Mouse (Mus musculus) left cerebral cortex, adult 2 months (tissue): ENCODE measurements around the gene Trabd. TPM values are rescaled to one million over a fixed set of nuclear protein-coding genes. Genes with fewer than 3 reads are reported as not detected.

Source experiments
- DNase-seq, 2 experiments: peaks; one replicate each; pipeline ENCODE4 v3.0.0; 2021 to 2022; ENCODE audit warnings: low spot score in 2 of 2, mixed read lengths in 1 of 2; ENCODE audit errors: extremely low spot score in 1 of 2
- H3K27ac ChIP-seq: fragments of 200-600 bp; 2 replicates; pipeline ENCODE4 v1.8.1; 2022
- H3K4me3 ChIP-seq: fragments of 200-600 bp; 2 replicates; pipeline ENCODE4 v1.8.1; 2022
- CTCF ChIP-seq: fragments of 200-600 bp; IDR thresholded peaks from 2 replicates; pipeline ENCODE4 v1.8.1; 2022; ENCODE audit warnings: antibody characterized with exemption, mild to moderate bottlenecking, moderate library complexity
- intact Hi-C: fragments of 180-260 bp; cut with DNase I; formaldehyde crosslinking; loops from one replicate; pipeline ENCODE4 v1.15.1; 2025
- long read RNA-seq, 2 experiments: library from polyadenylated mRNA; stranded (forward); transcript quantifications; one replicate each; pipeline ENCODE4 v2.0.0; 2021; ENCODE audit warnings: borderline mapping rate in 2 of 2
- total RNA-seq, 2 experiments: library from RNA; stranded (reverse); gene quantifications; 2 replicates each; pipeline ENCODE4 v1.2.3; 2021

The Trabd gene
- total RNA-seq = 10 to 100 TPM; 17.5 to 20.5 TPM
- long read RNA-seq, experiment 1, transcript Trabd-201 (10 exons, 2,439 nt) = major isoform, 14 of 22 reads
- long read RNA-seq, experiment 1, partial matches to known transcripts = 2 of 22 reads
- long read RNA-seq, experiment 1, other reads (novel, unspliced or antisense) = 4 of 22 reads
- long read RNA-seq, experiment 2, transcript Trabd-201 (10 exons, 2,439 nt) = major isoform, 12 of 26 reads
- long read RNA-seq, experiment 2, partial matches to known transcripts = 1 of 26 reads
- long read RNA-seq, experiment 2, other reads (novel, unspliced or antisense) = 10 of 26 reads

DNA sequence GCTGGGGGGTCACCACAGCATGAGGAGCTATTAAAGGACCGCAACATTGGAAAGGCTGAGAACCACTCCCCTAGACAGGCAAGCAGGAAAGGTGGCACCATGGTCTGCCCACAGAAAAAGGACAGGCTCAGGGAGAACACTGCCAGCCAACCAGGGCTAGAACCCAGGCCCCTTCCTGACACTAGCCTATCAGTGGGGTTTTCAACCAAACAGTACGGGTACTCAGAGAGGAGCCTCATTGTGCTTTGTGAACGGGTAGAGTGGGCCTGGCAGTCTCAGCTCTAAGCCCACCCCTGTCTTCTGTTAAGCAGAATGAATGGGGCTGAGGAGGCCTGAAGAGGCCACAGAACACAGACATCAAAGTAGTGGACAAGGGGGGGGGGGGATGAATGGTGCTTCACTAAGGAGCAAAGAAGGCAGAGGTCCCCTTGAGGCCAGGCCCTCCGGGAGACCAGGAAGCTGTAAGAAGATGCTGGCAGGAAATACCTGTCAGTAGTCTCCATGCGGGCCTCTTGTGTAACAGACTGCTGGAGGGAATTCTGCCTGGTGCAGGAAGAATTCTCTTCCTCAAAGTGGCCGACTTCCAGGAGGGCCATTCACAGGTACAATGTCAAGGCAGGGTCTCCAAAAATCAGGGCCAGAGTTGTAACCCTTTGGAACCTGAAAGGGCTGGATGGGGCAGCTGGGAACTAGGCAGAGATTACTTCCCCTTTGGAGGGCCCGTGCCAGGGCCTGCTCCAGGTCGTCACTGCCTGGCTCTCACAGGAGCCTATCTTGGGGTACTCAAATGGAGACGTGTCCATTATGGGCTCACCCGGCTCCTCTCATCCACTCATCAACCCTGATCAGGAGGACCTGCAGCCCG lies at the start of gene Trabd:
Gene Trabd, plus strand, starts transcription at position 512 of the 865 bp plus-strand sequence.
- no peak for TF ChIP-seq CTCF
- Histone ChIP-seq H3K4me3 (peak within 1 kb of the TSS; percentile 83), H3K27ac (peak within 1 kb of the TSS; percentile 94)
- DNase-seq = no peak
- intact Hi-C loops = loop anchor here (5.0 to 10.0 kb wide), 2 partner anchors 140 to 248 kb away; no protein-coding TSS in a partner anchor

DNA sequence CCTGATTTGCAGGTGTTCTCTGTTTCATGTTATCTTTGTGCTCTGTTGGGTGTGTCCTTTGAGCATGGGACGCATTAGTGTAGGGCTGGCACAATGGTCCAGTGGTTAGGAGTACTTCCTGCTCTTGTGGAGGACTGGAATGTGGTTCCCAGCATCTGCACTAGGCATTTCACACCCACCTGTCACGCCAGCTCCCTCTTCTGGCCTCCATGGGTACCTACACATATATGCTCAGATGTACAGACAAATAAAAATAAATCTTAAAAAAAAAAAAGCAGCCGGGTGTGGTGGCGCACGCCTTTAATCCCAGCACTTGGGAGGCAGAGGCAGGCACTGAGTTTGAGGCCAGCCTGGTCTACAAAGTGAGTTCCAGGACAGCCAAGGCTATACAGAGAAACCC lies 30.5 kb upstream of the Trabd start:
- H3K4me3 ChIP-seq = no peak overlapping the region
- no peak for DNase-seq
- no peak; the same call in 1 of the 2 replicates for TF ChIP-seq CTCF
- intact Hi-C loops = no loop called here
- H3K27ac ChIP-seq = no peak overlapping the region

DNA sequence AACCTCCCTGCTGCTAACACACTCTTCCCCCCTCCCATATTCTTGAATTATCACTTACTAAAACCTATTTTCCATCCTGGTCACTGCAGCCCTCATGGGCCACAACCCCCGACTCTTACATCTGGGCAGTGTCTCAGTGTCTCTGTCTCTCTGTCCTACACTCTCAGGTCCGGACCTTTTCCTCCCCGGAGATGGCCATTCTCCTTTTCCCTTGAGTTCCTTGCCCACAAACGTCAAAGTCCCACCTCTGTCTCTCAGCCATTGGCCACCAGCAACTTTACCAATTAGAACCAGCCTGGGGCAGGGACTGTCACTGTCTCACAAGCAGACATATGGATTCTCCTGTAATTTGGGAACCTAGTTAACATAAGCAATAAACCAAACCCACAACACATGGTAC lies 28.6 kb upstream of the Trabd start:
- Histone ChIP-seq H3K4me3 (no peak overlapping the region), H3K27ac (no peak overlapping the region)
- intact Hi-C loops = no loop called here
- no peak for DNase-seq
- TF ChIP-seq CTCF = no peak

DNA sequence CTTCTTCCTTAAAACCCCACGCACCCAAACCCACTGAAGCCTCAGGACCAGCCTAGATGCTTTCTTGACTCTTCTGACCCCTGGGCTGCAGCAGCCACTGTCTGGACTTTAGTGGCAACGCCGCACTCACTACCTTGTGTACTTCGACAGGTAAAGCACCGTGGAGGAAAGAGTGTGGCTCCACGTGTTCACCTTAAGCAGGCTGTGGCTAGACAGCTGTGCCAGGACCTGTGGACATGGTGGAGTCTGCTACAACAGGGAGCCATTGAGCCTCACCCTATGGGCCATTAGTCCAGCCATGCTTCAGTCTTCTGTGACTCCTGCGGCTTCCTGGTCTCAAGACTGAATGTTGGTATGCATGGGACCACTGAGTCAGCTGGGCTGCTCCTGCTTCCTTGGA lies 20.3 kb upstream of the Trabd start:
- H3K27ac ChIP-seq = no peak overlapping the region
- no peak overlapping the region for H3K4me3 ChIP-seq
- no peak for DNase-seq
- intact Hi-C loops = no loop called here
- TF ChIP-seq CTCF = no peak

DNA sequence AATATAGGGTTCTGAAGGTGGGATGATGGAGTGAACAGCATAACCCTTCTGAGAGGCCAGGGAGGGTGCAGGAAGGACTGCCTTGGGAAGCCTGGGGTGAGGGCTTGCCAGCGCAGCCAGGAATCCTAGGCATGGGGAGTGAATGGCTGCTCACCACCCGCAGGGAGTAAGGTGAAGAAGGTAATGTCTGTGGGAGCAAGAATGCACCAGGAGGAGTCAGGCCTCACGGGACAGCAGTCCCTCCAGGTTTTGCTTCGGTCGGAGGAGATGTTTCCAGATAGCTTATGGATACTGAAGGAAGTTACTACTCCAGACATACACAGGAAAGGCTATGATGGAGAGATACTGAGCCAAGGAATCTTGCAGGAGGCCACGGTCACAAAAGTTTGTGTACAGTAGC lies 16.2 kb upstream of the Trabd start:
- intact Hi-C loops = no loop called here
- DNase-seq = peak in 1 of 2 experiments; percentile 6
- peak overlapping the region; percentile 92; the same call in 1 of the 2 replicates for H3K27ac ChIP-seq
- peak overlapping the region; percentile 82 for H3K4me3 ChIP-seq
- no peak for TF ChIP-seq CTCF

DNA sequence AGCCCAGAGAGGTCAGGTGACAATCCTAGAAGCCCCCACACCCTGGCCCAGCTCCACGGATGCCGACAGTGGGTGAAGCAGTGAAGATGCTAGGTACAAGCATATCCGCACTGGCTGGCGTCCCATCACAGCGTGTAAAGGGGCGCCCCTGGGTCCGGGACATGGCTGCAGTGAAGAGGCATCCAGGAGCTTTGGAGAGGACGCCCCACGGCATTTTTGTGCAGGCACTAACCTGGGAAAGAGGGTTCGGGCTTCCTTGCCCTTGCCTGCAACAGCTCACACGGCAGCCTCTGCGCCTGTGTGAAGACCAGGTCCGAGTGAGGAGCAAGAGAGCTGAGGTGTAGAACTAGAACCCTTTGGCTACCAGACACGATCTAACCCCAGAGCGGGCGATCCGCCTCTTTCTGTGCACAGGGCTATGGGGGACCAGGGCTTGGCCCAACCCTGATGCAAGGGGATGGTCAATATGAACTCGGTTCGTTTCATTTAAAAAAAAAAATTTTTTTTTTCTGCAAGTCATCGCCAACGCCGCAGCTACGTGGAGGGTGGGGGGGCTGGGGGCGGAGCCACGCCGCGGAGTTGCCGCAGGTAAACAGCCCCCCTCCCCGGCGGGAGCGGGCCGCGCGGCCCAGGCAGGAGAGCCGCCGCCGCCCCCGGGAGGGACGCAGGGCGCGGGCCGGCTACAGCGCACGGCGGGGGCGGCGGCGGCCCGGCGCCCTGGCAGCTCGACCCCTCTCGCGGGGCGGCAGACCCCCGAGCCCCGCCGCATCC lies 15.6 kb upstream of the Trabd start, which contains the start of gene Panx2:
Gene Panx2, plus strand, starts transcription at position 574 of the 771 bp plus-strand sequence.
- TF ChIP-seq CTCF = no peak
- Histone ChIP-seq H3K27ac (peak within 1 kb of the TSS; percentile 92), H3K4me3 (peak within 1 kb of the TSS; percentile 82)
- peak; percentile 39 to 48 for DNase-seq
- intact Hi-C loops = no loop called here

DNA sequence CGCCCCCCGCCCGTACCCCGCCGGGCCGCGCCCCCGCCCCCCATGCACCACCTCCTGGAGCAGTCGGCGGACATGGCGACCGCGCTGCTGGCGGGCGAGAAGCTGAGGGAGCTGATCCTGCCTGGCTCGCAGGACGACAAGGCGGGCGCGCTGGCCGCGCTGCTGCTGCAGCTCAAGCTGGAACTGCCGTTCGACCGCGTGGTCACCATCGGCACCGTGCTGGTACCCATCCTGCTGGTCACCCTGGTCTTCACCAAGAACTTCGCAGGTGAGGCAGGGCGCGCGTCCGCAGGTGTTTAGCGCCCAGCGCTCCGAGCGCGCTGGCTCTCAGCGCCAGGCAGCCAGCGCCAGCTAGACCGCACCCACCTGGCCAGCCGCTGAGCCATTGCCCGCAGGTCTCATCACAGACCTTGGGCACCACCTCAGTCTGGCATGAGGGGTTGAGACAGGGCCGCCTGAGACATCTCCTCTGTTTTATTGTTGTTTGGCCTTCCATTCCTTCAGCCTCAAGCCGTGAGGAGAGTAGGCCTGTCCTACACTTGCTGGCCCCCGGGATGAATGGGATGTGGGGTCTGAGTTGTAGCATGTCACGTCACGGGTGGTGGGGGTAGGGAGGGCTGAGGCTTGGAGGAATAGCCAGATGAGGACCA lies 14.8 kb upstream of the Trabd start:
- peak; percentile 43 to 45 for DNase-seq
- TF ChIP-seq CTCF = no peak
- Histone ChIP-seq H3K4me3 (peak overlapping the region; percentile 82), H3K27ac (peak overlapping the region; percentile 88)
- intact Hi-C loops = loop anchor here (5.0 kb wide), 1 partner anchor 233 kb away; no protein-coding TSS in a partner anchor

DNA sequence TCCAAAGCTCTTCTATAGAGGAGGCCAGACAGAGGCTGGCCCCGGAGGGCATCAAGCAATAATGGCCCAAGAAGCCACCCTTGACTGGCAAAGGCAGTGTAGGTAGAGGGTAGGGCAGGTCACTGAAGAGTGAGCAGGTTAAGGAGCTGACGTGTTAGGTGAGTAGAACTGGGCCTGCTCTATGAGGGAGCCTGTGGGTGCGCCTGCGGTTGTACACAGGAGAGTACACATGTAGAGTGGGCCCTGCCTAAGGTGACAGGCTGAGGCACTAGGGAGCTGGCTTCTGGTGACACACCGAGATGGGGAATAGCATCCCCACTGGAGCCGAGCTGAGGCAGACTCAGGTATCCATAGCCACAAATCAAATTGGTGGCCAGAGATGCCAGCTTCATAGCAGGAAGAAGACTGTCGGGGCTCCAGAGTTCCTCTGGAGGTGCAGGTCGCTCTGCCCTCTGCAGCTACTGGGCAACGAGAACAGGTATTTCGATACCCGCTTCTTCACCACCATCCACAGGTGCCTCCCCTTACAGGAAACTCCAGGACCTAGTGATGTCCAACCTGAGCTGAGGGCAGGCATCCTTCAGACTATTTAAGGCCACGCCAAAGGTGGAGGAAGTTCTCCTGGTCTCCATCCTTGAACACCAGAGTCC lies 14.0 kb upstream of the Trabd start:
- DNase-seq = peak in 1 of 2 experiments; percentile 12
- TF ChIP-seq CTCF = no peak
- intact Hi-C loops = loop anchor here (5.0 kb wide), 1 partner anchor 234 kb away; no protein-coding TSS in a partner anchor
- H3K27ac ChIP-seq = no peak overlapping the region; the same call in 1 of the 2 replicates
- peak overlapping the region; percentile 82 for H3K4me3 ChIP-seq

DNA sequence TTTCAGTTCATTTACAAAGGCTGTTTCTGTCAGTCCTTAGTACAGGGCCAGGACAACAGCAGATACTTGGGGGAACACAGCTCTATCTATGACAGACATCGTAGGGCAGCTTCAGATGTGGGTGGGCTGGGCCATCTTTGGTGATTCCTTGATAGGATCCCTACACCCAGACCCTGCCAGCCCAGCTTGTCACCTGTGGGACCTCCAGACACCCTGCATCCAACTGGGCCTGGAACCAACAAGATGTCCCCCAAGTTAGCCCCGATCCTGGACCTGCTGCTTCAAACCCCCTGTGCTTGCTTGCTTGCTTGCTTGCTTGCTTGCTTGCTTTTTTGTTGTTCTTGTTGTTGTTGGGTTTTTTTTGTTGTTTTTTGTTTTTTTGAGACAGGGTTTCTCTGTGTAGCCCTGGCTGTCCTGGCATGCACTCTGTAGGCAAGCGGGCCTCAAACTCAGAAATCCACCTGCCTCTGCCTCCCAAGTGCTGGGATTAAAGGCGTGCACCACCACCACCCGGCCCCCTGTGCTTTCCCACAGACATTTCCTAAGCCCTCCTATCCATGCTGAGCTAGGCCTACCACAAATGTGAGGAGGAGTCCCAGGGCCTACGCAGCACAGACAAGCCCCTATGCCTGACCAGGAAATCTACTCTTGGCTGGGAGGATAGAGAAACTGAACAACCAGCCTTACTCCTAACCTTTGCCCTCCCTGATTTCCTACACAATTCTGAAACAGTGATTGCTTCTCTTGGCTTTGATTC lies 13.0 kb upstream of the Trabd start:
- no peak overlapping the region for H3K27ac ChIP-seq
- H3K4me3 ChIP-seq = no peak overlapping the region
- intact Hi-C loops = loop anchor here (5.0 kb wide), 1 partner anchor 235 kb away; no protein-coding TSS in a partner anchor
- no peak for TF ChIP-seq CTCF
- peak in 1 of 2 experiments; percentile 4 for DNase-seq

DNA sequence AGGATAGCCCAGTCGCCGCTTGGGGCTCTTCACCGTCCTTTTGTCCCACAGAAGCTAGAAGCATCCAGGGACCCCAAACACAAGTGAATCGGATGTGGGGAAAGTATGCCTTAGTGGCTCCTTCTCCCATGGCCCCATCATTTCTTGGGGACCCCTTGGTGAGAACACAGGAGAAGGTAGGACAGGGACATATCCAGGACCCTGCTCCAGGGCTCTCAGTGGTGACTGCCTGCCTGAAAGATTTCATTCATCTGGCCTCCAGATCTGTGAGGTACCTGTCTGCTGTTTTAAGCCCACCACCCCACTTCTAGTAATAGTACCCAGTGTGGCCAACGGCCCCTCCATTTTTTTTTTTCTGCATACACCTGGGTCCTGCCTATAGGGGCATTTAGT lies 12.4 kb upstream of the Trabd start:
- DNase-seq = no peak
- H3K4me3 ChIP-seq = no peak overlapping the region
- no peak overlapping the region for H3K27ac ChIP-seq
- intact Hi-C loops = loop anchor here (5.0 kb wide), 1 partner anchor 235 kb away; no protein-coding TSS in a partner anchor
- no peak for TF ChIP-seq CTCF
